Comparison of ENCODE assay signal across 9 mouse cellular contexts in the genomic region with DNA sequence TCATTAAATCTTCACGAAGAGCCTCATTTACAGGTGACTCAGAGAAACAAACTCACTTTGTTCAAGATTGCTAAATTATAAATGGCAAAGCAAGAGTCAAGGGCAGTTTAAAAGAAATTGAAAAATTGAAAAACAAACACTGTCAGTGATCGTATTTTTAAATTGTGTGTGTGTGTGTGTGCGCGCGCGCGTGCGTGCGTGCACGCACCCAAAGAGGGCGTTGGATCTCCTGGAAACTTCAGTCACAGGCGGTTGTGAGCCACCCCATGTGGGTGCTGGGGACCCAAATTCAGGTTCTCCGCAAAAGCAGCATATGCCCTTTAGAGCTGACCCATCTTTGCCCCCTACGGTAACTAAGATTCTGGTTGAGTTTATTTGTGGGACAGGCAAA. TPM values are rescaled to one million over a fixed set of nuclear protein-coding genes. Genes with fewer than 3 reads are reported as not detected.
A peak's percentile ranks its signal among the peaks of the same experiment; 100 is the strongest.
DNase-seq lines count a peak whose midpoint lies in the region; ATAC-seq and TF ChIP-seq lines count a peak whose summit lies in the region.
"Had no signal": no experiment of that assay in that cellular context is flagged by ENCODE, and none has a peak within 500 bp of the region (broad histone marks: within the 10 kb centered on the region; RNA-seq: fewer than 3 reads in every experiment).

No protein-coding gene starts in this region.

- intact Hi-C loops in gastrocnemius, postnatal 14 days (cut with DNase I; ENCODE audit: low total_unique reads) = no loop called here

- H3K36me3 ChIP-seq in heart, embryonic 12.5 days = peaks cover 8% of the 10 kb centered on the region
- H3K36me3 ChIP-seq in E14TG2a.4 (ENCODE audit: insufficient read depth, low read length) = peaks cover 36% of the 10 kb centered on the region
- H3K36me3 ChIP-seq in forebrain, embryonic 15.5 days = peaks cover 12% of the 10 kb centered on the region
- H3K36me3 ChIP-seq in liver, embryonic 14.5 days (replicated peaks; ENCODE audit: control insufficient read depth, insufficient read depth, low read depth) = no peaks in the 10 kb centered on the region

- 29% methylated on average over 14 of the region's 14 CpGs for WGBS in heart, embryonic 12.5 days
- WGBS in forebrain, embryonic 15.5 days = 32% methylated on average over 14 of the region's 14 CpGs
- WGBS in liver, embryonic 14.5 days (ENCODE audit: insufficient replicate concordance) = 24% methylated on average over 14 of the region's 14 CpGs

- TF ChIP-seq EP300 in liver, embryonic 14.5 days (IDR thresholded peaks at IDR 0.05; ENCODE audit: low read depth) = no peak

- no peak for DNase-seq in heart, adult 8-10 months (ENCODE audit: low spot score)
- no peak for DNase-seq in liver, embryonic 14.5 days (ENCODE audit: low read depth in 3 of 3, low spot score in 3 of 3)
- DNase-seq in cerebellum, adult 18-20 months = no peak
- no peak for DNase-seq in MN1 (ENCODE audit: low spot score)
- no peak for DNase-seq in gastrocnemius, postnatal 14 days

- no peaks in the 10 kb centered on the region for H3K9me3 ChIP-seq in heart, embryonic 12.5 days (replicated peaks)
- no peaks in the 10 kb centered on the region for H3K9me3 ChIP-seq in E14TG2a.4 (ENCODE audit: low read length)
- no peaks in the 10 kb centered on the region for H3K9me3 ChIP-seq in forebrain, embryonic 15.5 days
- no peaks in the 10 kb centered on the region for H3K9me3 ChIP-seq in liver, embryonic 14.5 days (ENCODE audit: control insufficient read depth, low read length)

- no peaks in the 10 kb centered on the region for H3K27me3 ChIP-seq in heart, embryonic 12.5 days (replicated peaks)
- peaks cover 15% of the 10 kb centered on the region for H3K27me3 ChIP-seq in E14TG2a.4 (ENCODE audit: insufficient read depth, low read length)
- H3K27me3 ChIP-seq in forebrain, embryonic 15.5 days = no peaks in the 10 kb centered on the region
- H3K27me3 ChIP-seq in liver, embryonic 14.5 days (ENCODE audit: control insufficient read depth, insufficient read depth, low read length) = peaks cover 10% of the 10 kb centered on the region

- TF ChIP-seq CTCF in E14TG2a.4 (conservative IDR thresholded peaks at IDR 0.05; ENCODE audit: low read length) = no peak
- no peak for TF ChIP-seq CTCF in liver, embryonic 14.5 days (IDR thresholded peaks at IDR 0.05; ENCODE audit: low read depth)

- ATAC-seq in heart, embryonic 12.5 days (ENCODE audit: insufficient number of reproducible peaks, low FRiP score) = no peak
- ATAC-seq in forebrain, embryonic 15.5 days (replicated peaks) = no peak
- ATAC-seq in liver, embryonic 14.5 days (ENCODE audit: insufficient read depth) = no peak

- no peak overlapping the region for H3K27ac ChIP-seq in heart, embryonic 12.5 days (ENCODE audit: poor library complexity, severe bottlenecking)
- H3K27ac ChIP-seq in forebrain, embryonic 15.5 days (replicated peaks) = peak overlapping the region; percentile 94
- H3K27ac ChIP-seq in liver, embryonic 14.5 days = no peak overlapping the region

- H3K9ac ChIP-seq in heart, embryonic 12.5 days = no peak overlapping the region
- peak overlapping the region; percentile 83 for H3K9ac ChIP-seq in forebrain, embryonic 15.5 days (replicated peaks)
- no peak overlapping the region; the same call in 1 of the 2 replicates for H3K9ac ChIP-seq in liver, embryonic 14.5 days (replicated peaks)

- peak overlapping the region; percentile 100 for H3K4me2 ChIP-seq in heart, embryonic 12.5 days
- H3K4me2 ChIP-seq in forebrain, embryonic 15.5 days (replicated peaks) = peak overlapping the region; percentile 99
- peak overlapping the region; percentile 100 for H3K4me2 ChIP-seq in liver, embryonic 14.5 days (ENCODE audit: low read depth)

- H3K4me3 ChIP-seq in heart, embryonic 12.5 days = peak overlapping the region; percentile 79
- peak overlapping the region; percentile 90 for H3K4me3 ChIP-seq in E14TG2a.4 (replicated peaks; ENCODE audit: low read length)
- H3K4me3 ChIP-seq in forebrain, embryonic 15.5 days = peak overlapping the region; percentile 81
- peak overlapping the region in 1 of 2 experiments; percentile 67; a peak in 2 of 4 replicates for H3K4me3 ChIP-seq in liver, embryonic 14.5 days (ENCODE audit: insufficient read depth in 1 of 2, low read depth in 2 of 2, low read length in 2 of 2)

- peaks cover 15% of the 10 kb centered on the region for H3K4me1 ChIP-seq in heart, embryonic 12.5 days (replicated peaks)
- H3K4me1 ChIP-seq in E14TG2a.4 (replicated peaks; ENCODE audit: low read depth, low read length) = peaks cover 35% of the 10 kb centered on the region
- H3K4me1 ChIP-seq in forebrain, embryonic 15.5 days = peaks cover 40% of the 10 kb centered on the region
- H3K4me1 ChIP-seq in liver, embryonic 14.5 days (replicated peaks; ENCODE audit: control insufficient read depth in 2 of 2, insufficient read depth in 2 of 2, low read length in 1 of 2) = peaks cover 0 to 11% of the 10 kb centered on the region in 2 experiments; a peak in 2 of 4 replicates

RNA-seq across cellular contexts. Expression of a gene that starts 0.8 kb away (rescaled TPM):
- polyA plus RNA-seq in heart, embryonic 12.5 days (2016; fragmentation: Nextera tagmentation; extraction: Ambion mirVana) = 8.8 and 9.8 TPM in 2 replicates
- total RNA-seq in heart, adult 8-10 months (2022) = 10 to 100 TPM; 18.4 to 21.5 (median 20.8) TPM
- 15.1 and 16.9 TPM in 2 replicates for polyA plus RNA-seq in forebrain, embryonic 15.5 days (2015; fragmentation: Nextera tagmentation; extraction: Ambion mirVana)
- 3.4 and 3.5 TPM in 2 replicates for polyA plus RNA-seq in liver, embryonic 14.5 days (2012; rRNA removed)
- polyA plus RNA-seq in liver, embryonic 14.5 days (2014; fragmentation: Nextera tagmentation; extraction: Ambion mirVana) = 1.00 and 1.0 TPM in 2 replicates
- 10 to 100 TPM; 15.9 to 16.6 TPM for total RNA-seq in gastrocnemius, postnatal 14 days (2021)

RNA-seq across cellular contexts. Expression of a gene that starts 13.9 kb away (rescaled TPM):
- polyA plus RNA-seq in heart, embryonic 12.5 days (2016; fragmentation: Nextera tagmentation; extraction: Ambion mirVana) = 1.7 and 2.8 TPM in 2 replicates
- total RNA-seq in heart, adult 8-10 months (2022) = 1 to 10 TPM in 1 of 4 experiments, under 1 TPM in 3; 0.56 to 1.9 (median 0.71) TPM
- 11.5 and 14.2 TPM in 2 replicates for polyA plus RNA-seq in forebrain, embryonic 15.5 days (2015; fragmentation: Nextera tagmentation; extraction: Ambion mirVana)
- 0.11 and 0.19 TPM in 2 replicates for polyA plus RNA-seq in liver, embryonic 14.5 days (2012; rRNA removed)
- polyA plus RNA-seq in liver, embryonic 14.5 days (2014; fragmentation: Nextera tagmentation; extraction: Ambion mirVana) = 0.23 and 0.25 TPM in 2 replicates
- 1 to 10 TPM in 1 of 2 experiments, under 1 TPM in 1; 0.84 to 1.2 TPM for total RNA-seq in gastrocnemius, postnatal 14 days (2021)

RNA-seq across cellular contexts. Expression of a gene that starts 21.5 kb away (rescaled TPM):
- polyA plus RNA-seq in heart, embryonic 12.5 days (2016; fragmentation: Nextera tagmentation; extraction: Ambion mirVana) = 0.09 TPM in 1 of 2 replicates, not detected in the other
- total RNA-seq in heart, adult 8-10 months (2022) = not detected
- polyA plus RNA-seq in forebrain, embryonic 15.5 days (2015; fragmentation: Nextera tagmentation; extraction: Ambion mirVana) = 64.1 and 66.2 TPM in 2 replicates
- 0.05 TPM in 1 of 2 replicates, not detected in the other for polyA plus RNA-seq in liver, embryonic 14.5 days (2012; rRNA removed)
- not detected in 2 replicates for polyA plus RNA-seq in liver, embryonic 14.5 days (2014; fragmentation: Nextera tagmentation; extraction: Ambion mirVana)
- total RNA-seq in gastrocnemius, postnatal 14 days (2021) = not detected
- total RNA-seq: granulocyte monocyte progenitor cell, adult 5-6 weeks had no signal

RNA-seq across cellular contexts. Expression of a gene that starts 56.0 kb away (rescaled TPM):
- 20.2 TPM in 2 replicates for polyA plus RNA-seq in heart, embryonic 12.5 days (2016; fragmentation: Nextera tagmentation; extraction: Ambion mirVana)
- 1 to 10 TPM; 8.0 to 9.5 (median 8.8) TPM for total RNA-seq in heart, adult 8-10 months (2022)
- 126 and 128 TPM in 2 replicates for polyA plus RNA-seq in forebrain, embryonic 15.5 days (2015; fragmentation: Nextera tagmentation; extraction: Ambion mirVana)
- polyA plus RNA-seq in liver, embryonic 14.5 days (2012; rRNA removed) = 0.97 and 1.4 TPM in 2 replicates
- polyA plus RNA-seq in liver, embryonic 14.5 days (2014; fragmentation: Nextera tagmentation; extraction: Ambion mirVana) = 3.1 and 4.5 TPM in 2 replicates
- total RNA-seq in gastrocnemius, postnatal 14 days (2021) = 1 to 10 TPM; 5.6 to 6.2 TPM

Comparison
In these comparisons a context has a peak if more than half of its experiments do, and no peak if none do; other contexts are left out.
1. RNA of a gene that starts 21.5 kb away (polyA plus RNA-seq): 64.1 to 66.2 TPM in forebrain, embryonic 15.5 days; 0.09 TPM in heart, embryonic 12.5 days and 0.05 TPM in liver, embryonic 14.5 days; every median in the first group is over 10 times any median in the second.
2. Peak in every context shown above with its lines, with median percentiles within 50 percentile points of each other: H3K4me2 ChIP-seq.